Mouse (Mus musculus): ENCODE data around the gene Sec22b. TPM values are rescaled to one million over a fixed set of nuclear protein-coding genes. Genes with fewer than 3 reads are reported as not detected.

The Sec22b gene
- total and polyA plus RNA-seq, 2 experiments: 26.3 to 35.3 TPM

DNA sequence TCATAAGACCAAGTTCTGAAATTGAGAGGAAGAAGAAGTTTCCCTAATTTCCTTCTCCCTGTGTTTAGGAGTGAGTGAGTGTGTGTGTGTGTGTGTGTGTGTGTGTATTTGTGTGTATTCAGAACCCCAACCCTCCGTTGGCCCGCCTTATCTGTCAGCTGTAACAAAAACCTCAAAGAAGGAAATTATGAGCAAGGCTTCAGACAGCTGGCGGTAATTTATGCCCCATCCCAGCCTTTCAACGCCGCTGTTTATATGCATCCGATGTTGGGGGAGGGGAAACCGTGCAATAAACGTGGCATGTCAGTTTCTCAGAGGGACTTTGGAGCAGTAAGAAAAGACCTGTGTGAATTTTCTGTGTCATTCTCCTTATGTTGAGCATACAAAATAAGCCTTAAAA lies 24.7 kb upstream of the Sec22b start:
- no peak for DNase-seq (ENCODE audit: extremely low read depth, low read depth, low spot score)
- Histone ChIP-seq H3K36me3 (ENCODE audit: control insufficient read depth, insufficient read depth, low read length) (no peaks in the 10 kb centered on the region), H3K79me2 (ENCODE audit: control insufficient read depth, insufficient read depth, low read length) (no peaks in the 10 kb centered on the region), H3K27ac (replicated peaks; ENCODE audit: insufficient read depth, low read depth, low read length) (no peak overlapping the region), H3K9ac (ENCODE audit: low read depth, low read length) (no peak overlapping the region), H3K4me1 (ENCODE audit: control insufficient read depth, insufficient read depth, low read length) (no peaks in the 10 kb centered on the region), H3K27me3 (ENCODE audit: control insufficient read depth, insufficient read depth, low read length) (no peaks in the 10 kb centered on the region), H3K4me3 (ENCODE audit: insufficient read depth, low read depth, low read length) (no peak overlapping the region)
- 57% methylated on average over 8 of the region's 8 CpGs for WGBS
- TF ChIP-seq POLR2A (IDR thresholded peaks at IDR 0.05; ENCODE audit: extremely low read depth, insufficient read depth, low read length) (no peak), CTCF (IDR thresholded peaks at IDR 0.05; ENCODE audit: low read depth, low read length) (no peak)

DNA sequence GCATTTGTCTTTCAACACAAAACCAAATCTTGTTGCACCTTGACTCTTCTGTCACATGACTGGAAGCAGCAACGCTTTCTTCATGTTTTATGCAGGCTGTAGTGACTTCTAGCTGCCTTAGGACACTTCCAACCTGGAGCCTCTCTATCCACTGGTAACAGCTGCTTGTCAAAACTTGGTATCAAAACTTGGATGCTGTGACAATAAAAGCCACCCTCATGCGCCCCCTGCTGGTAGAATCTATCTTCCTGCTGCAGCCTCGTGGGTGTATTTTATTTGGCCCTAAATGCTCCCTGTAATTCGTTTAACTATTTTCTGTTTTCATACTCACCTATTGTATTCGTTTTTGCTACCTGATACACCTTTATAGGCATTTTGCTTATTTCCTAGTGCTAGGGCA lies 21.8 kb upstream of the Sec22b start:
- Histone ChIP-seq H3K4me1 (ENCODE audit: control insufficient read depth, insufficient read depth, low read length) (no peaks in the 10 kb centered on the region), H3K27ac (replicated peaks; ENCODE audit: insufficient read depth, low read depth, low read length) (no peak overlapping the region), H3K36me3 (ENCODE audit: control insufficient read depth, insufficient read depth, low read length) (no peaks in the 10 kb centered on the region), H3K79me2 (ENCODE audit: control insufficient read depth, insufficient read depth, low read length) (no peaks in the 10 kb centered on the region), H3K9ac (ENCODE audit: low read depth, low read length) (no peak overlapping the region), H3K4me3 (ENCODE audit: insufficient read depth, low read depth, low read length) (no peak overlapping the region), H3K27me3 (ENCODE audit: control insufficient read depth, insufficient read depth, low read length) (no peaks in the 10 kb centered on the region)
- DNase-seq (ENCODE audit: extremely low read depth, low read depth, low spot score): peak; percentile 60
- peak; percentile 52; the same call in 1 of the 2 replicates for TF ChIP-seq CTCF (IDR thresholded peaks at IDR 0.05; ENCODE audit: low read depth, low read length)
- TF ChIP-seq POLR2A (IDR thresholded peaks at IDR 0.05; ENCODE audit: extremely low read depth, insufficient read depth, low read length): no peak
- 3% methylated on average over 5 of the region's 5 CpGs for WGBS

DNA sequence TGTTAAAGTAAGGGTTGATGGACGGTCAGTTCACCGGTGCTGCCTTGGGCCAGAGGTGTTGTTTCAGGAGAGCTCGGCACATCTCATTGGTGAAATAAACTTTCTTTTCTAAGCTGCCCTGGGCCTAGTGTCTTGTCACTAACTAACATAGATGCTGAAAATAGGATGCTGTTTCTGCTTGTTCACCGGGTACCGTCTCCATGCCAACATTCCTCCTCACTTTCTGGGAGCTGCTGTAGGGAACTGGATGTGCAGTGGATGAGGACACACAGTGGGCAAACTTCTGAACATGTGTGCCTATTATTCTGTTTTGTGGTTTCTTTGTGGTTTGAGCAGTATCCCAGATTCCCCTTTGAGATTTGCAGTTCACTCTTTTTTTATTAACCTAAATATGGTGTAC lies 19.4 kb upstream of the Sec22b start:
- H3K4me3 ChIP-seq (ENCODE audit: insufficient read depth, low read depth, low read length): no peak overlapping the region
- H3K9ac ChIP-seq (ENCODE audit: low read depth, low read length): no peak overlapping the region
- WGBS: 94% methylated on average over 5 of the region's 5 CpGs
- no peak overlapping the region for H3K27ac ChIP-seq (replicated peaks; ENCODE audit: insufficient read depth, low read depth, low read length)
- no peaks in the 10 kb centered on the region for H3K36me3 ChIP-seq (ENCODE audit: control insufficient read depth, insufficient read depth, low read length)
- TF ChIP-seq POLR2A (IDR thresholded peaks at IDR 0.05; ENCODE audit: extremely low read depth, insufficient read depth, low read length): no peak
- TF ChIP-seq CTCF (IDR thresholded peaks at IDR 0.05; ENCODE audit: low read depth, low read length): no peak
- no peaks in the 10 kb centered on the region for H3K4me1 ChIP-seq (ENCODE audit: control insufficient read depth, insufficient read depth, low read length)
- no peaks in the 10 kb centered on the region for H3K27me3 ChIP-seq (ENCODE audit: control insufficient read depth, insufficient read depth, low read length)
- no peak for DNase-seq (ENCODE audit: extremely low read depth, low read depth, low spot score)
- no peaks in the 10 kb centered on the region for H3K79me2 ChIP-seq (ENCODE audit: control insufficient read depth, insufficient read depth, low read length)

DNA sequence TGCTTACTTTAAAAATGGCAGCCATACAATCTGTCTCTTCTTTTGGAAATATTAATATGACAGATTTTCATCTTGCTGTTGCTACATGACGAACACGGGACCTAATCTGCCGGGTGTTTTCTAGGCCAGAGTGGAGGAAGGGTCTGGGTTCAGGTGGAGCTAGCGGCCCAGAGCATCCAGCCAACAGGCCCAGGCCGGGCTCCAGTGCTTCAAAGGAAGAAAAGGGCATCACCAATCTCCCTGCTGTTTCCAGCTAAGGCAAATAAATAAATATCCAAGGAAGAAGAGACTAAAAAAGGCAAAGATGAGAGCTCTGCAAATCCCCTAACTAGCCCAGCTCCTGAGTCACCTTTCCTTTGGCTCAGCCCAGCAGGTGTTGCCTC lies 13.2 kb upstream of the Sec22b start:
- 78% methylated on average over 5 of the region's 5 CpGs for WGBS
- no peak for TF ChIP-seq POLR2A (IDR thresholded peaks at IDR 0.05; ENCODE audit: extremely low read depth, insufficient read depth, low read length)
- no peaks in the 10 kb centered on the region for H3K79me2 ChIP-seq (ENCODE audit: control insufficient read depth, insufficient read depth, low read length)
- no peaks in the 10 kb centered on the region for H3K4me1 ChIP-seq (ENCODE audit: control insufficient read depth, insufficient read depth, low read length)
- H3K36me3 ChIP-seq (ENCODE audit: control insufficient read depth, insufficient read depth, low read length): no peaks in the 10 kb centered on the region
- H3K27ac ChIP-seq (replicated peaks; ENCODE audit: insufficient read depth, low read depth, low read length): no peak overlapping the region
- no peak overlapping the region for H3K4me3 ChIP-seq (ENCODE audit: insufficient read depth, low read depth, low read length)
- no peak overlapping the region for H3K9ac ChIP-seq (ENCODE audit: low read depth, low read length)
- peaks cover 9% of the 10 kb centered on the region for H3K27me3 ChIP-seq (ENCODE audit: control insufficient read depth, insufficient read depth, low read length)
- DNase-seq (ENCODE audit: extremely low read depth, low read depth, low spot score): no peak

DNA sequence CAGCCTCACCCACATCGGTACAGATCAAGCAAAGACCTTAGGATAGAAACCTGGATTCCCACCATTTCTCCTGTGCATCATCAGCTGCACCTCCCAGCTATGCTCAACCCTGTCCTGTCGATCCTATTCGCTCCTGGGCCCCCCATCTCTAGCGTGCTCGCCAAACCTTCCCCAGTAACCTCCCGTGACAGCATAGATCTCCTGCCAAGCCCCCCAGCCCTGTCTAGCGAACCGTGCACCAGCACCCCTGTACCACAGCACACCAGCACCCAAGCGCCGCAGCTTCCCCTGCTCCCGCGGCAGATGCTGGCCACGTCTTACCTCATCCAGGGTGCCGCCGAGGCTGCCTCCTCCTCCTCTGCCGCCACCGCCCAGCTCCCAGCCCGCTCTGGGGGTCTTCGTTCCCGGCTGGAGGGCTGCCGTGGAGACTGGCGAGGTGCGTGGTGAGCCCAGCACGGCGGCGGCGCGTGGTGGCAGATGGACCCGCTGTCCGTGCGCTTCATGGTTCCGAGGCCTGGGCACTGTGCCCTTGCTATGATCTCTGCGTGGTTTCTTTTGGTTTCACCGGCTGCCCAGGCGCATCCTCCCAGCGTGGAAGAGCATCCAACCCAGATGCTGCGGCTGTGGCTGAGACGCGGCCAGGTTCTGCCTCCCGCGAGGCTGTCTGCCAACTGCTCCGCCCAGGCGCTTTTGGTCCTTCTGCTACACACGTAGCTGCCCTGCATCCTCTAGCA lies 12.7 kb upstream of the Sec22b start, which contains the start of gene Pde4dip:
TSS of gene Pde4dip (minus strand) at position 540 of the 734 bp plus-strand sequence.
- Histone ChIP-seq H3K9ac (ENCODE audit: low read depth, low read length) (no peak within 1 kb of the TSS), H3K4me3 (ENCODE audit: insufficient read depth, low read depth, low read length) (no peak within 1 kb of the TSS), H3K27me3 (ENCODE audit: control insufficient read depth, insufficient read depth, low read length) (peaks cover 9% of the 10 kb centered on the region), H3K27ac (replicated peaks; ENCODE audit: insufficient read depth, low read depth, low read length) (no peak within 1 kb of the TSS), H3K4me1 (ENCODE audit: control insufficient read depth, insufficient read depth, low read length) (no peaks in the 10 kb centered on the region), H3K36me3 (ENCODE audit: control insufficient read depth, insufficient read depth, low read length) (no peaks in the 10 kb centered on the region), H3K79me2 (ENCODE audit: control insufficient read depth, insufficient read depth, low read length) (no peaks in the 10 kb centered on the region)
- DNase-seq (ENCODE audit: extremely low read depth, low read depth, low spot score): no peak
- no peak for TF ChIP-seq POLR2A (IDR thresholded peaks at IDR 0.05; ENCODE audit: extremely low read depth, insufficient read depth, low read length)
- TF ChIP-seq CTCF (IDR thresholded peaks at IDR 0.05; ENCODE audit: low read depth, low read length): no peak
- whole genome bisulfite sequencing: 5% methylated on average over 43 of the region's 44 CpGs

DNA sequence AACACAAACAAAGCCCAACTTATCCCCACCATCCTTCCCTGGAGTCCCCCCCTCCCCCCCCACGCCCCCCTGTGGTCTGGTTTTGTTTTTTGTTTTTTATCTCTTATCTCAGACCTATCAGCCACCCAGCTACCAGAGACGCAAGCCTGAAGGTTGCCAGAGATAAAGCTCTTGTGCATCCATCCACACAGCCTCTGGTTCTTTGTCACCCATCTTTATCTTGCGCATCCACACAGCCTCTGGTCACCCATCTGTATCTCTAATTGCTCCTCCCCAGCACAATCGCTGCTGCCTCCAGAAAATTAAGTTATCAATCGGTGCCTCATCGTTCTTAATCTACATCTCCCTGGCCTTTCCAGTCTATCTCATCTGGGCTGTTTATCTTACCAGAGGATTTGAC lies 10.8 kb upstream of the Sec22b start:
- Histone ChIP-seq H3K4me3 (ENCODE audit: insufficient read depth, low read depth, low read length) (no peak overlapping the region), H3K27ac (replicated peaks; ENCODE audit: insufficient read depth, low read depth, low read length) (no peak overlapping the region), H3K27me3 (ENCODE audit: control insufficient read depth, insufficient read depth, low read length) (peaks cover 9% of the 10 kb centered on the region), H3K4me1 (ENCODE audit: control insufficient read depth, insufficient read depth, low read length) (no peaks in the 10 kb centered on the region), H3K36me3 (ENCODE audit: control insufficient read depth, insufficient read depth, low read length) (no peaks in the 10 kb centered on the region), H3K79me2 (ENCODE audit: control insufficient read depth, insufficient read depth, low read length) (no peaks in the 10 kb centered on the region), H3K9ac (ENCODE audit: low read depth, low read length) (no peak overlapping the region)
- 63% methylated on average over 6 of the region's 6 CpGs for WGBS
- no peak for DNase-seq (ENCODE audit: extremely low read depth, low read depth, low spot score)
- TF ChIP-seq POLR2A (IDR thresholded peaks at IDR 0.05; ENCODE audit: extremely low read depth, insufficient read depth, low read length) (no peak), CTCF (IDR thresholded peaks at IDR 0.05; ENCODE audit: low read depth, low read length) (no peak)

All from liver, adult 2 months (tissue).